Mouse (Mus musculus) limb, embryonic 15.5 days (tissue): ENCODE data around the gene Cd53. TPM values are rescaled to one million over a fixed set of nuclear protein-coding genes. Genes with fewer than 3 reads are reported as not detected.

Experiments used
- ATAC-seq: fragments of 200-750 bp; cut with Nextera tagmentation; 2 replicates; pipeline ENCODE4 v1.8.0; 2017; ENCODE audit warnings: low read depth, moderate TSS enrichment; ENCODE audit not compliant: insufficient number of reproducible peaks, low FRiP score, low TSS enrichment
- H3K27ac ChIP-seq: fragments of 300-500 bp; sonication (generic); 2 replicates; pipeline ENCODE4 v1.5.1; 2015; ENCODE audit warnings: moderate library complexity, mild to moderate bottlenecking, inconsistent platforms
- H3K27me3 ChIP-seq: fragments of 300-500 bp; sonication (generic); 2 replicates; pipeline ENCODE4 v1.6.1; 2015; ENCODE audit warnings: inconsistent platforms
- H3K36me3 ChIP-seq: fragments of 300-500 bp; sonication (generic); 2 replicates; pipeline ENCODE4 v1.6.1; 2015; ENCODE audit warnings: inconsistent platforms
- H3K4me1 ChIP-seq: fragments of 300-500 bp; sonication (generic); 2 replicates; pipeline ENCODE4 v1.6.1; 2015; ENCODE audit warnings: inconsistent platforms
- H3K4me2 ChIP-seq: fragments of 300-500 bp; sonication (generic); 2 replicates; pipeline ENCODE4 v1.6.1; 2015; ENCODE audit warnings: mild to moderate bottlenecking, inconsistent platforms
- H3K4me3 ChIP-seq: fragments of 300-500 bp; sonication (generic); 2 replicates; pipeline ENCODE4 v1.5.1; 2015; ENCODE audit warnings: mild to moderate bottlenecking, inconsistent platforms
- H3K9ac ChIP-seq: fragments of 300-500 bp; sonication (generic); 2 replicates; pipeline ENCODE4 v1.6.1; 2015; ENCODE audit warnings: inconsistent platforms
- H3K9me3 ChIP-seq: fragments of 300-500 bp; sonication (generic); 2 replicates; pipeline ENCODE4 v1.6.1; 2016; ENCODE audit warnings: inconsistent platforms
- WGBS: fragments of 180-500 bp; shearing (Covaris S2); methylation state at CpG from one replicate; pipeline ENCODE4 v1.1.7; 2015; 5-methylcytosine and 5-hydroxymethylcytosine counted together
- polyA plus RNA-seq: library from polyadenylated mRNA; unstranded; fragments of >200 nt; fragmentation: Nextera tagmentation; extraction: Ambion mirVana; gene quantifications from 2 replicates; pipeline ENCODE4 v1.2.1, GENCODE M21; 2015

Gene Cd53
- polyA plus RNA-seq, 1 experiment from 2014 or later, result 15.9 TPM

GRCm38 (mm10) chr3:106721397-106722027 lies 68.4 kb downstream of the Cd53 start:
- peak overlapping the region; percentile 54 for H3K4me2 ChIP-seq
- H3K4me3 ChIP-seq, result peak overlapping the region; percentile 70
- peak; percentile 99 for ATAC-seq
- 0 out of 2 replicates have a peak, but pooled peaks cover 2% of the 10 kb centered on the region for H3K9me3 ChIP-seq
- H3K27ac ChIP-seq, result peak overlapping the region; percentile 97
- no peaks in the 10 kb centered on the region for H3K36me3 ChIP-seq
- WGBS, result 2% methylated on average over 31 of the region's 31 CpGs
- 0 out of 2 replicates have a peak, but pooled peaks cover 4% of the 10 kb centered on the region for H3K27me3 ChIP-seq
- H3K9ac ChIP-seq, result peak overlapping the region; percentile 50
- no peaks in the 10 kb centered on the region for H3K4me1 ChIP-seq

Other genes starting within 250 kb of the Cd53 start
- gene Dram2, start 242.4 kb downstream of the Cd53 start, polyA plus RNA-seq, result 62.3 and 67.4 TPM in 2 replicates
- 75.5 and 77.7 TPM in 2 replicates for gene Cept1, start 242.3 kb downstream of the Cd53 start, polyA plus RNA-seq
- 13.1 and 13.3 TPM in 2 replicates for gene Lrif1, start 105.2 kb downstream of the Cd53 start, polyA plus RNA-seq
- not detected in 2 replicates for gene Olfr266, start 36.1 kb upstream of the Cd53 start, polyA plus RNA-seq
- gene Kcna3, start 246.0 kb upstream of the Cd53 start, polyA plus RNA-seq, result 1.1 and 1.5 TPM in 2 replicates